Mouse (Mus musculus): ENCODE measurements around the gene Zdhhc22.

The Zdhhc22 gene

DNA sequence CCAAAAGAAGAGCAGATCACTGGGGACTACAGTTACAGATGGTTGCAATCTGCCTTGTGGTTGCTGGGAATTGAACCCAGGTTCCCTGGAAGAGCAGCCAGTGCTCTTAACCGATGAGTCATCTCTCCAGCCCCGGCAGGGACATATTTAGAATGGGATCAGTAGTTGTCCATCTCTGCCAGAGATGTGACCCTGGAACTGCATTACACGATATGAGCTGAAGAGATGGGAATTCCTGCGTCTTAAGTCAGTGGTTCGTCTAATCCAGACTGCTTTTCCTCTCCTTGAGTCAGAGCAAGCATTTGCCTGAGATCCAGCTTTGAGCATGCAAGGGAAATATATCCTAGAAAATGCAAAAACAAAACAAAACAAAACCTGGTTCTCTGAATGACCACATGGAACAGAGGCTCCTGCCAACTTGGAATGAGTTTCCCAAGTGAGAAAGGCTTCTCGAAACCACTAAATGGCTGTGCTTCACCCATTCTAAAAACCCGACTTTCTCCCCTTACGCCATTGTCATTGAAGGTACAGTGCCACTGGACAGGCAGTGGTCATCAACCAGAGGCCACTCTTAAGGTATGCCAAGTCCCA lies 54.4 kb downstream of the Zdhhc22 start:
- no peak for DNase-seq (ENCODE audit: low spot score)

DNA sequence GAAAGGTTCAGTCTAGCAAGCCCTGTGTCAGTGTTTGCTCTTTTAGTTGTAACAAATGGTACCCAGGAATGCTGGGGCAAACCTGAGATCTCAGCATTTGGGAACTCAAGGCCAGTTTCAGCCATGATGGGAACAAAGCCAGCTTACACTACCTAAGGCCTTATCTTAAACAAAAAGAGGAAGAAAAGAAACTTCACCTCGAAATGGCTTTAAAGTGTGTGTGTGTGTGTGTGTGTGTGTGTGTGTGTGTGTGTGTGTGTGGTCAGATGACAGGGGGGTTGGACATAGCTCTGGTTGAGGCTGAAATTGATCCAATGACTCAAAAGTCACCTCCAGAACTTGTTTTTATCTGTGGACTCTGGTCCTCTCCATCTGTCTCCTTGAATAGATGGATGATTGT lies 55.5 kb downstream of the Zdhhc22 start:
- no peak for DNase-seq (ENCODE audit: low spot score)

DNA sequence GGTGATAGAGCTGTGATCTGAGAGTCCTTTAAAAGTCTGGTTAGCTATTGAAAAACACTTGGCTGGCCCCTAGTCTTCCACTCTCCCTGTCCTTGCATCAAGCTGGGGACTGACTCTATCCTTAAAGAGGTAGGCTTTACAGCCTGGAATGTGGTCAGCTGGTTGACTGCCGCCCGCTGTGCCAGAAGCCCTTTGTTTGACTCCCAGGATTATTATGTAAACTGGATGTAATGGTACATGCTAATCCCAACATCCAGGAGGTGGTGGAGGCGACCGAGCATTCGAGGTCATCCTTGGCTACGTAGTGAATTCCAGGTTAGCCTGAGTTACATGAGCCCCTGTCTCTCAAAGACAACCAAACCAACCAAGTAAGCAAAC lies 57.7 kb downstream of the Zdhhc22 start:
- DNase-seq (ENCODE audit: low spot score): no peak

DNA sequence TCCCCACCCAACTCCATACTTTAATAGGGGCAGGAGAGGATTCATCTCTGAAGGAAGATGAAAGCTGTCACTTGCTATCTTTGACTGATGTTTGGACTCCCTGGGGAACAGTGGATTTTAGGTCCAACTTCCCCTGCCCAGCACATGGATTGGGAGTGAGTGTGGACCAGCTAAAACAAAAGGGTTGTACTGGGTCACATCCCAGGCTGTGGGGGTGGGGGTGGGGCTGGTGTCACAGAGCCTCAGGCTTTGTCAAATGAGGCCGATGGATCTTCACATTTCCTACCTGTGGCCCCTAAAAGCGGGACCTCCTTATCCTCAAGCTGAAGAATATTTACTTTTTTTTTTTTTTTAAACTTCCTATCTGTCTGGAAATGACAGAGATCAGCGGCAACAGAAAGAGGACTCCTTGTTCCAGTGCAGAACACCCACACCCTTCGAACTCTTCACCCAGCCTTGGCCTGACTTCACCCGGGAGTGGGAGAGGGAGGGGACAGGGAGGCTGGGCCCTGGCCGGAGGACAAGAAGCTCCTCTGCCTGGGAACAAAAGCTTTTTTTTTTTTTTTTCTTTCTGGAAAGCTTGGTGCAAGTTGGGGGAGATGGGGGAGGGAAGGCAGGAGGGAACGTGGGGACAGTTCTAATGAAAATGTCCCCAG lies 58.2 kb downstream of the Zdhhc22 start:
- DNase-seq (ENCODE audit: low spot score): no peak

DNA sequence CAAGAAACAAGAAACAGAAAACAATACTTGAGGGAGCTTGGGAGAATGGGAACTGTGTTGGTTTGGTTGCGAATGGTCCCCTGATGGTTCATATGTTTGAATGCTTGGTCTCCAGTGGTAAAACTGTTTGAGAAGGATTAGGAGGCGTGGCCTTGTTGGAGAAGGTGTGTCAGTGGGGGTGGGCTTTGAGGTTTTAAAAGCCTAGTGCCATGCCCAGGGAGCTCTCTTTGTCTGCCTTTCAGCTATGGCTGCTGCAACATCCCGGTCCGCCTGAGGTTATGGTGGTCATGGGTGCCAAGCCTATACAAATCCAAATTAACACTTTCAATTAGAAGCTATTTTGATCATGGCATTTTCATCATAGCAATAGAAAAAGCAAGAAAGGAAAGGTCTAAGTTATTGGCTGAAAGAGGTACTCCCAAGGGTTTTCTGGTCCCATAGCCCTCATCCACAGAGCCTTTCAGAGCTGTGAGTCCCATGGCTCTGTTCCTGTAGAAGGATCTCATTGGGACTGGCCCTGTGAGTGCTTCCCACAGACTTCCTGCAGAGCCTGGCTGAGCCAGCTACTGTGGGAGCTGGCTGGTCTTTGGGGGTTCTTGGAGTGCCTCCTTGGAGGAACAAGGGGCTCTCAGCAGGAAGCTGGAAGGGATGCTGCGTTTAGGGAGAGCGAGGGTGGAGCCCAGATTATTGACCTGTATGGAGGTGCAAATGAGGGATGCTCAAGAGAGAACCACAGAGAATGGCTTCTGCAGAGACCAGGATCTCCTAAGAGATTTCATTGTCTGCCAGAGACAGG lies 59.1 kb downstream of the Zdhhc22 start:
- no peak for DNase-seq (ENCODE audit: low spot score)

Data from spleen, adult 12 weeks (tissue).